Mouse (Mus musculus) forebrain, embryonic 16.5 days (tissue): ENCODE results near the gene Faf1. TPM values are rescaled to one million over a fixed set of nuclear protein-coding genes. Genes with fewer than 3 reads are reported as not detected.

Source experiments
- ATAC-seq: fragments of 200-750 bp; cut with Nextera tagmentation; 2 replicates; pipeline ENCODE4 v1.8.0; 2017; ENCODE audit warnings: mild to moderate bottlenecking, moderate library complexity
- H3K27ac ChIP-seq: fragments of 300-500 bp; sonication (generic); 2 replicates; pipeline ENCODE4 v1.5.1; 2014; ENCODE audit warnings: low read length, control low read depth
- H3K27me3 ChIP-seq: fragments of 300-500 bp; sonication (generic); replicated peaks from 2 replicates; pipeline ENCODE4 v1.6.1; 2014; ENCODE audit warnings: low read length; ENCODE audit not compliant: control insufficient read depth, insufficient read depth
- H3K36me3 ChIP-seq: fragments of 300-500 bp; sonication (generic); 2 replicates; pipeline ENCODE4 v1.6.1; 2014; ENCODE audit not compliant: control insufficient read depth, insufficient read depth
- H3K4me1 ChIP-seq: fragments of 300-500 bp; sonication (generic); replicated peaks from 2 replicates; pipeline ENCODE4 v1.6.1; 2014; ENCODE audit warnings: low read length; ENCODE audit not compliant: control insufficient read depth, insufficient read depth
- H3K4me2 ChIP-seq: fragments of 300-500 bp; sonication (generic); 2 replicates; pipeline ENCODE4 v1.6.1; 2014; ENCODE audit warnings: mild to moderate bottlenecking, low read length, control low read depth
- H3K4me3 ChIP-seq: fragments of 300-500 bp; sonication (generic); replicated peaks from 2 replicates; pipeline ENCODE4 v1.5.1; 2014; ENCODE audit warnings: mild to moderate bottlenecking, low read length, control low read depth
- H3K9ac ChIP-seq: fragments of 300-500 bp; sonication (generic); replicated peaks from 2 replicates; pipeline ENCODE4 v1.6.1; 2014; ENCODE audit warnings: low read depth, low read length, control low read depth
- H3K9me3 ChIP-seq: fragments of 300-500 bp; sonication (generic); 2 replicates; pipeline ENCODE4 v1.6.1; 2016; ENCODE audit warnings: low read length; ENCODE audit not compliant: control insufficient read depth
- WGBS: fragments of 180-500 bp; shearing (Covaris S2); extraction: QIAGEN DNeasy Blood & Tissue Kit; methylation state at CpG from one replicate; pipeline ENCODE4 v1.1.7; 2014; 5-methylcytosine and 5-hydroxymethylcytosine counted together
- polyA plus RNA-seq: library from polyadenylated mRNA; unstranded; fragments of >200 nt; fragmentation: Nextera tagmentation; extraction: Ambion mirVana; gene quantifications from 2 replicates; pipeline ENCODE4 v1.2.1, GENCODE M21; 2015

The Faf1 gene
- polyA plus RNA-seq, 1 experiment from 2014 or later: 28.3 TPM

DNA sequence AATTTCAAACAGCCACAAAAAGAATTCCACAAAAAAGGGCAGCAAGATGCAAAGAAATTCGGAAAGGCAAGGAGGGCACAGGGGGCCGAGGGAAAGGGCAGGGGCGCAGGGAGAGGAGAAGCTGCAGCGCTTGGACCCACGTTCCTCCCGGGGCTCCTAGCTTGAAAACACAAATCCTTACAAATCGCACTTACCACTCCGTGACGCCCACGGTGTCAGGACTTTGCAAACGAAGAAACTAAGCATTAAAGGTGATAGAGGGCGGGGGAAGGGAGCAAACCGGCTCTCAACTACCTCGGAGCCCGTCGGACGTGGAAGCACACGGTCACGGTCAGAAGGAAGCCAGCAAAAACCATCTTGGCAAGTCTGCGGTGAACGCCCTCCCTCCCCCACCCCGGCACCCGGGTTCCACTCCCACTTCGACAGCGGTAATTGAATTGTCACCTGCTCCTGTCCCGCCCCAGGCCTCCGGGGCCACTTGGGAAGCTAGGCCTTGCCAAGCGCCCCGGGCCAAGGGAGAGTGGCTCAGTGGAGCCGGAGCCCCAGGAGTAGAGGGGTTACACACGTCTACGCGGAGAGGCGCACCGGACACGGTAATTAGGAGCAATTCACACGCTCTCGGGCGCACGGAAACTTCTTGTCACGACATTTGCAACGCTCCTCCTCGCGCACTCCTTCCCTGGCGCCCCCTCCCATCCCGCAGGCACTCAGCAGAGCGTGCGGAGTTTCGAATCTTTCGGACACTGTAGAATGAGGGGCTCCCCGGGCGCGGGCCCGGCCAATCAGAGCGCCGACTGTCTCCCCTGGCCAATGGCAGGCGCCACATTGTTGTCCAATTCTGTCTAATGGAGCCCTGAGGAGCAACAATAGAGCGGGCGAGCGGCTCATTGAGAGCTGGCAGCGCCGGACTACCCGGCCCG lies 301.0 kb downstream of the Faf1 start, which contains the start of gene Dmrta2:
Gene Dmrta2 (plus strand): TSS at position 906 of the 920 bp plus-strand sequence.
- no peaks in the 10 kb centered on the region for H3K36me3 ChIP-seq
- H3K4me3 ChIP-seq: peak within 1 kb of the TSS; percentile 53
- under 1% methylated on average over 64 of the region's 64 CpGs for WGBS
- ATAC-seq: peak; percentile 89
- peaks cover 42% of the 10 kb centered on the region for H3K4me1 ChIP-seq
- H3K9ac ChIP-seq: peak within 1 kb of the TSS; percentile 69
- H3K9me3 ChIP-seq: peaks cover 2% of the 10 kb centered on the region; the same call in 1 of the 2 replicates
- peak within 1 kb of the TSS; percentile 73 for H3K27ac ChIP-seq
- peaks cover 55% of the 10 kb centered on the region for H3K27me3 ChIP-seq
- H3K4me2 ChIP-seq: peak within 1 kb of the TSS; percentile 63

DNA sequence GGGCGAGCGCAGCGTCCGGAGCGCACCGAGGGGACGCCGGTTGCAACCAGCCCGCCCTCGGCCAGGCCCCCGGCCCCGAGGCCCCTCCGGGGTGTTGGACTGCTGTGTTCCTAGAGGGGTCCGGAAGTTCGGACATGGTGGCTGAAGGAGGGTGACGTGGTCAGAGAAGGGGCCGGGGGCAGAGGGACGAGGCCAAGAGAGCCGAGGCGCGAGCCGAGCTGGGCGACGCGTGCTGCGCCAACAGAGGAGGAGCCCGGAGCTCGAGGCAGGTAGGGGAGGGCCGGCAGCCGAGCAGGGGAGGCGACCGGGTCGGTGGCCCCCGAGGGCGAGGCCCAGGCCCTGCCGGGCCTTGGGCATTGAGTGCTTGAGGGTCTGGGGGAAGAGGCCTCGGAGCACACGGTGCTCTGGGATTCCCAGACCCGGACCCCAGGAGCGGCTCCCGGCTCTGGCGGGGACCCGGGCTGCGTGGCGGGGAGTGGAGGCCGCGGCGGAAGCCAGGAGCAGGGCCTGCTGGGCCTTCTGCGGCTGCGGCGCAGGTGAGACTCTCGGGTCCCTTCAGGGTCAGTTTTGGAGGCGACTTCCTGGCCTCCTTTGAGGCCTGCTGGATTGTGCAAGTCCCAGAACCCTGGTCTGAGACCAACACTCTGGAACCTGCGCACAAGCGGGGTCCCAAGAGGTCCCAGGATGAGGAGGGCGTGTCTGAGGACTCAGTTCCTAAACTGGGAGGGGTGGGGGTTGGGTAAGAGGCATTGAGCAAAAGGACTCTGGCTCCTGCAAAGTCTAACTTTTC lies 301.9 kb downstream of the Faf1 start:
- Histone ChIP-seq H3K4me3 (peak overlapping the region; percentile 53), H3K9me3 (peaks cover 2% of the 10 kb centered on the region; the same call in 1 of the 2 replicates), H3K27ac (peak overlapping the region; percentile 73), H3K9ac (peak overlapping the region; percentile 69), H3K36me3 (no peaks in the 10 kb centered on the region), H3K4me1 (peaks cover 46% of the 10 kb centered on the region), H3K4me2 (peak overlapping the region; percentile 63), H3K27me3 (peaks cover 51% of the 10 kb centered on the region)
- under 1% methylated on average over 51 of the region's 56 CpGs for WGBS
- ATAC-seq: peak; percentile 0

DNA sequence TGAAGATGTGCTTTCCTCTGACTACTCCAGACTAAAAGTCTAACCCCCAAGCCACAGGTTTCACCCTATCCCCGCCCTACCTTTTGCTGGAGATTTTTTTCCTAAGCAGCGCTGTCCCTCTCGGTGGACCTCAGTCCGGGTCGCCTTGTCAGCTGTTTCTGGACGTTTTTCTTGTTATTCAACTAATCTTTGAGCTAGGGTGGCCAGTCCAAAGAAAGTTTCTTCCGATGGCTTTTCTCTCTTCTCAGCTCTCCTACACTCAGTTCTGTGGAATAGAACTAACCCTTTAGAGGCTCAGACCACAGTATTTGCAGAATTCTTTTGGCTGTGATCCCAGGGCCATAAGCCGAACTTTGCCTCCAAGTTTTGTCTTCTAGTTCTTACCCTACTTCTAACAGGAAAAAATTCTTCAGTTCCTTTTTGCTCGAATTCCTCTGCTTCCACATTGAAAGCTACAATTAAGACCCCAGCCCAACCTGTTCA lies 302.5 kb downstream of the Faf1 start:
- Histone ChIP-seq H3K4me1 (peaks cover 51% of the 10 kb centered on the region), H3K9ac (peak overlapping the region; percentile 69), H3K36me3 (no peaks in the 10 kb centered on the region), H3K27ac (no peak overlapping the region), H3K4me3 (peak overlapping the region; percentile 53), H3K27me3 (peaks cover 45% of the 10 kb centered on the region), H3K4me2 (peak overlapping the region; percentile 63), H3K9me3 (peaks cover 2% of the 10 kb centered on the region; the same call in 1 of the 2 replicates)
- no peak for ATAC-seq
- under 1% methylated on average over 9 of the region's 9 CpGs for WGBS

DNA sequence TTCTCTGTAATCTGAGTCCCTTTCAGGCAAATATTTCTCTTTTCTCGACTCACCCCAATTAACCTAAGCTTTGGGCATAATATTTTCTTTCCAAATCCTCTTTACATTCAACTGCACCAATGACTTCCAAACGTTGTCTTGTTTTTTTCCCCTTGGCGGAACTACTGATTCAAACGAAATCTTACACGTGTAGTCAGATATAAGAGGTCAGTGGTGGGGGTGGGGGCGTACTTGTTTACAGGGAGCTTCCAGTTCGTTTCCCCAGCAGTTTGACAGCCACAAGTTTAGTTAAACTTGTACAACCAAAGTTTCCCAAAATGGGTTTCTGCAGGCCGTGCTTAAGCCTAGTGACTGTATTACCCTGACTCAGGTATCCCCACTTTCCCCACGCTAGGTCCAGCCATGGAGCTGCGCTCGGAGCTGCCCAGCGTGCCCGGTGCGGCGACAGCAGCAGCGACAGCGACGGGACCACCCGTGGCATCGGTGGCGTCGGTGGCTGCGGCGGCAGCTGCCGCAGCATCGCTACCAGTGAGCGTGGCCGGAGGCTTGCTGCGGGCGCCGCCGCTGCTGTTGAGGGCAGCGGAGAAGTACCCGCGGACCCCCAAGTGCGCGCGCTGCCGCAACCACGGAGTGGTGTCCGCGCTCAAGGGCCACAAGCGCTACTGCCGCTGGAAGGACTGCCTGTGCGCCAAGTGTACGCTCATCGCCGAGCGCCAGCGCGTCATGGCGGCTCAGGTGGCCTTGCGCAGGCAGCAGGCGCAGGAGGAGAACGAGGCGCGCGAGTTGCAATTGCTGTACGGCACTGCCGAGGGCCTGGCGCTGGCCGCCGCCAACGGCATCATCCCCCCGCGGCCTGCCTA lies 303.3 kb downstream of the Faf1 start:
- WGBS: under 1% methylated on average over 66 of the region's 66 CpGs
- Histone ChIP-seq H3K27me3 (peaks cover 43% of the 10 kb centered on the region), H3K4me2 (peak overlapping the region; percentile 63), H3K36me3 (no peaks in the 10 kb centered on the region), H3K9me3 (peaks cover 2% of the 10 kb centered on the region; the same call in 1 of the 2 replicates), H3K27ac (peak overlapping the region; percentile 23; the same call in 1 of the 2 replicates), H3K9ac (peak overlapping the region; percentile 59), H3K4me1 (peaks cover 51% of the 10 kb centered on the region), H3K4me3 (peak overlapping the region; percentile 53)
- ATAC-seq: no peak

DNA sequence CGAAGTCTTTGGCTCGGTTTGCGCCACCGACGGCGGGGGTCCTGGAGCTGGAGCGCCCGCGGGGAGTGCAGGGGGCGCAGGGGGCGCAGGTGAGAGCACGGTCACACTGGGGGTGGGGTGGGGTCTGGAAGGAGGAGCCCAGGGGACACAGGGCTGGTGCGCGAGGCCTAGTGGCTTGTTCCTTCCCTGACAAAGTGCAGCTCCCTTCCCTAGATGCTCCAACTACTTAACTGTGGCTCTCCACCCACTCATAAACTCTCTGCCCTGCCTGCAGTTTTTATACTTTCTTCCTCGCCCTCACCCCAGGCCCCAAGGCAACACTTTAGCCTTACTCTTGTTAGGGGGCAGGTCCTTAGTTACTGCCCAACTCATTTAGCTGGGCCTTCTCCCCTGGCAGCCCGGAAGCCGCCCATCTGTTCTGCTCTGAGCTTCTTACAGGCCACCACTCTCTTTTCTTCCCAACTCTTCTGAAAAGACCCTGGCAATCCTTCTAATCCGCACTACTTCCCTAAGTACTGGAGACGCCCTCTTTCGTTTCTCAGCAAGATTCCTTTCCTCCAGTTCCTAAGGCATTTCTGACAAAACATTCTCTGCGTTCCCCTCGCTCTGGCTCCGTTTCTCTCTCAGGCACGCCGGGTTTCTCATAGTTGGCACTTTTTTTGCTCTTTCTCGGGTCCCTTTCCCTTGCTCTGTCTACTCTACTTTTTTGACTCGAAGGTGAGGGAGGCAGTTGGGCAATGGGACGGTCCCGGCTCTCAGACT lies 304.1 kb downstream of the Faf1 start:
- 2% methylated on average over 29 of the region's 29 CpGs for WGBS
- H3K9me3 ChIP-seq: peaks cover 2% of the 10 kb centered on the region; the same call in 1 of the 2 replicates
- no peak for ATAC-seq
- peaks cover 42% of the 10 kb centered on the region for H3K27me3 ChIP-seq
- H3K27ac ChIP-seq: peak overlapping the region; percentile 23
- peaks cover 54% of the 10 kb centered on the region for H3K4me1 ChIP-seq
- peak overlapping the region; percentile 63 for H3K4me2 ChIP-seq
- H3K4me3 ChIP-seq: peak overlapping the region; percentile 53
- peak overlapping the region; percentile 59 for H3K9ac ChIP-seq
- no peaks in the 10 kb centered on the region for H3K36me3 ChIP-seq

DNA sequence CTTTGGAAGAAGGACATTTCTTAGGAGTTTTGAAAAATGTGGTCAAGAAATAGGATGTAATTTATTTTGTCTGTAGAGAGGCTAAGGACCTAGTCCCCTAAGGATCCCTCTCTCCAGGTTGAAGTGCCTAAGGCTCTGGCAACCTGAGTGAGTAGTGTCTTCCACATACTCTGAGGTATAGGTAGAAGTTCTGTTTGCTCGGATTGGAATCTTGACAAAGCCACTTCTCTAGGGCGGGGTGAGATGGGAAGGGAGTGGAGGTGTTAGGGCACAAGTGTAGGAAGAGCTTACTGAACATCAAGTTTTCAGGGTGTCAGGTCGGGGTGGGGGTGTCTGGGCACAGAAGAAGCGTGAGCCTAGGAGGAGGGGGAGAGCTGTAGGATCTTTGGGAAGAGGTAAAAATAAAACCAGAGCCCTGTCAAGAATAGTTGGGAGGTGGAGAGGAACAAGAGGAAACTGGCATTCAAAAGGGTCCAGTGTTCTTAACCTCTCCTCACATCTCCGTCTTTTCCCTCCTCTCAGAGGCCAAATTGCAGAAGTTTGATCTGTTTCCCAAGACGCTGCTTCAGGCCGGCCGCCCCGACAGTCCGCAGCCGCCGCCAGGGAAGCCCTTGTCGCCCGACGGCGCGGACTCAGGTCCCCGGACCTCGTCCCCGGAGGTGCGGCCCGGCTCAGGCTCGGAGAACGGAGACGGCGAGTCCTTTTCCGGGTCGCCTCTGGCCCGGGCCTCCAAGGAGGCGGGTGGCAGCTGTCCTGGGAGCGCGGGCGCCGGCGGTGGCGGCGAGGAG lies 304.9 kb downstream of the Faf1 start:
- 2% methylated on average over 37 of the region's 37 CpGs for WGBS
- H3K9me3 ChIP-seq: no peaks in the 10 kb centered on the region
- H3K27me3 ChIP-seq: peaks cover 43% of the 10 kb centered on the region
- peak overlapping the region; percentile 63 for H3K4me2 ChIP-seq
- H3K4me3 ChIP-seq: peak overlapping the region; percentile 53
- no peak for ATAC-seq
- H3K9ac ChIP-seq: peak overlapping the region; percentile 59
- H3K4me1 ChIP-seq: peaks cover 56% of the 10 kb centered on the region
- no peaks in the 10 kb centered on the region for H3K36me3 ChIP-seq
- peak overlapping the region; percentile 5 for H3K27ac ChIP-seq

DNA sequence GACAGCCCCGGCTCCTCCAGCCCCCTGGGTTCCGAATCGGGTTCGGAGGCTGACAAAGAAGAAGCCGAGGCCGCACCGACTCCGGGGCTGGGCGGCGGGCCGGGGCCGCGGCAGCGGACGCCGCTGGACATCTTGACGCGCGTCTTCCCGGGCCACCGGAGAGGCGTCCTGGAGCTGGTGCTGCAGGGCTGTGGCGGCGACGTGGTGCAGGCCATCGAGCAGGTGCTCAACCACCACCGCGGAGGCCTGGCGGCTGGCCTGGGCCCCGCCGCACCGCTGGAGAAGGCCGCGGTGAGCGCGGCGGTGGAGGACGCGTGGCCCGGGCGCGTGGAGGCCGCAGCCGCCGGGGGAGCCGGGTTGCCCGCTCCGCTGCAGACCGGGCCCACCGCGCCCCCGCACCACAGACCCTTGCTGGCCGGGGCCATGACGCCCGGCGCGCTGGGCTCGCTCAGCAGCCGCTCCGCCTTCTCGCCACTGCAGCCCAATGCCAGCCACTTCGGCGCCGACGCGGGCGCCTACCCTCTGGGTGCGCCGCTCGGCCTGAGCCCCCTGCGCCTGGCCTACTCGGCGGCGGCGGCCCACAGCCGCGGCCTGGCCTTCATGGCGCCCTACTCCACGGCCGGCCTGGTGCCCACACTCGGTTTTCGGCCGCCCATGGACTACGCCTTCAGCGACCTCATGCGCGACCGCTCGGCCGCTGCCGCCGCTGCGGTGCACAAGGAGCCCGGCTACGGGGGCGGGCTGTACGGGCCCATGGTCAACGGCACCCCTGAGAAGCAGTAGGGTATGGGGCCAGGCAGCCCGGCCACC lies 305.7 kb downstream of the Faf1 start:
- peaks cover 52% of the 10 kb centered on the region for H3K4me1 ChIP-seq
- H3K27me3 ChIP-seq: peaks cover 40% of the 10 kb centered on the region
- peak overlapping the region; percentile 53 for H3K4me3 ChIP-seq
- ATAC-seq: no peak
- H3K9ac ChIP-seq: peak overlapping the region; percentile 59
- no peaks in the 10 kb centered on the region for H3K36me3 ChIP-seq
- under 1% methylated on average over 88 of the region's 99 CpGs for WGBS
- peak overlapping the region; percentile 63 for H3K4me2 ChIP-seq
- H3K27ac ChIP-seq: peak overlapping the region; percentile 10; the same call in 1 of the 2 replicates
- H3K9me3 ChIP-seq: no peaks in the 10 kb centered on the region
